Mouse (Mus musculus) adrenal gland, adult (tissue): ENCODE results near the gene Cgref1.

Experiments
- DNase-seq, 2 experiments: peaks; one replicate each; pipeline ENCODE4 v3.0.0; 2022 to 2023; ENCODE audit warnings: low spot score in 1 of 2; ENCODE audit not compliant: inconsistent age in 2 of 2

Cgref1 gene

GRCm38 (mm10) chr5:30950922-30951321 is 5.5 kb upstream of the Cgref1 start:
- peak in 1 of 2 experiments; percentile 45 for DNase-seq

GRCm38 (mm10) chr5:30950451-30950850 is 5.1 kb upstream of the Cgref1 start:
- no peak for DNase-seq

- DNase-seq, result peak; percentile 95 to 97
Observed at GRCm38 (mm10) chr5:30949654-30950326, 4.4 kb upstream of the Cgref1 start.

GRCm38 (mm10) chr5:30948620-30949019 is 3.2 kb upstream of the Cgref1 start:
- peak in 1 of 2 experiments; percentile 22 for DNase-seq

- no peak for DNase-seq
Observed at GRCm38 (mm10) chr5:30944344-30944743, 1.0 kb downstream of the Cgref1 start.

- DNase-seq, result peak in 1 of 2 experiments; percentile 48
Observed at GRCm38 (mm10) chr5:30943004-30943403, 2.4 kb downstream of the Cgref1 start.

GRCm38 (mm10) chr5:30934725-30935461 is 10.5 kb downstream of the Cgref1 start:
- DNase-seq, result no peak

- DNase-seq, result no peak
Observed at GRCm38 (mm10) chr5:30933705-30934104, 11.7 kb downstream of the Cgref1 start.

- peak in 1 of 2 experiments; percentile 17 for DNase-seq
Observed at GRCm38 (mm10) chr5:30931378-30931777, 14.0 kb downstream of the Cgref1 start.

GRCm38 (mm10) chr5:30930846-30931245 is 14.5 kb downstream of the Cgref1 start:
- DNase-seq, result peak in 1 of 2 experiments; percentile 21

- DNase-seq, result peak; percentile 76 to 94
Observed at GRCm38 (mm10) chr5:30930121-30930520, 15.3 kb downstream of the Cgref1 start.

- peak; percentile 59 to 83 for DNase-seq
Observed at GRCm38 (mm10) chr5:30927945-30928529, 17.4 kb downstream of the Cgref1 start.

GRCm38 (mm10) chr5:30926073-30926472 is 19.3 kb downstream of the Cgref1 start:
- DNase-seq, result no peak

- no peak for DNase-seq
Observed at GRCm38 (mm10) chr5:30925217-30925616, 20.2 kb downstream of the Cgref1 start.

- no peak for DNase-seq
Observed at GRCm38 (mm10) chr5:30924614-30925013, 20.8 kb downstream of the Cgref1 start.

GRCm38 (mm10) chr5:30923119-30923518 is 22.3 kb downstream of the Cgref1 start:
- no peak for DNase-seq

- peak in 1 of 2 experiments; percentile 76 for DNase-seq
Observed at GRCm38 (mm10) chr5:30922581-30923041, 22.8 kb downstream of the Cgref1 start.

- DNase-seq, result peak; percentile 90 to 97
Observed at GRCm38 (mm10) chr5:30921256-30922033, 23.9 kb downstream of the Cgref1 start, which contains the start of gene Khk. TSS of gene Khk (plus strand) at chr5:30921431.

GRCm38 (mm10) chr5:30920621-30921020 is 24.8 kb downstream of the Cgref1 start:
- peak in 1 of 2 experiments; percentile 61 for DNase-seq

GRCm38 (mm10) chr5:30919831-30920614 is 25.4 kb downstream of the Cgref1 start:
- peak in 1 of 2 experiments; percentile 42 for DNase-seq
